Mouse (Mus musculus): ENCODE results near the gene Phyh. TPM values are rescaled to one million over a fixed set of nuclear protein-coding genes. Genes with fewer than 3 reads are reported as not detected.

The Phyh gene
- total and polyA plus RNA-seq, 2 experiments from 2014 or later: 74.6 to 127 TPM

GRCm38 (mm10) chr2:4958039-4958438 lies 39.2 kb downstream of the Phyh start:
- ATAC-seq (no peak), DNase-seq (ENCODE audit: low spot score) (no peak)
- no peaks in the 10 kb centered on the region for H3K27me3 ChIP-seq (ENCODE audit: insufficient read depth, low read length)
- TF ChIP-seq CTCF (IDR thresholded peaks at IDR 0.05; ENCODE audit: low read depth): no peak
- no peak overlapping the region for H3K9ac ChIP-seq (replicated peaks; ENCODE audit: low read length)
- H3K9me3 ChIP-seq (ENCODE audit: low read length): no peaks in the 10 kb centered on the region
- 81% methylated on average over 12 of the region's 12 CpGs for WGBS
- H3K4me3 ChIP-seq (ENCODE audit: low read length): no peak overlapping the region
- no peak overlapping the region for H3K27ac ChIP-seq
- H3K36me3 ChIP-seq (ENCODE audit: insufficient read depth, low read length): no peaks in the 10 kb centered on the region
- H3K4me2 ChIP-seq (ENCODE audit: low read depth, low read length): no peak overlapping the region
- no peaks in the 10 kb centered on the region for H3K4me1 ChIP-seq (ENCODE audit: insufficient read depth, low read length)

- WGBS: 84% methylated on average over 2 of the region's 2 CpGs
These were observed 49.0 kb downstream of the Phyh start for GRCm38 (mm10) chr2:4967806-4968205.

GRCm38 (mm10) chr2:4969083-4969482 lies 50.3 kb downstream of the Phyh start:
- H3K4me1 ChIP-seq (ENCODE audit: insufficient read depth, low read length): no peaks in the 10 kb centered on the region
- WGBS: 89% methylated on average over 1 of the region's 2 CpGs
- no peaks in the 10 kb centered on the region for H3K36me3 ChIP-seq (ENCODE audit: insufficient read depth, low read length)
- no peak overlapping the region for H3K9ac ChIP-seq (replicated peaks; ENCODE audit: low read length)
- H3K9me3 ChIP-seq (ENCODE audit: low read length): no peaks in the 10 kb centered on the region
- DNase-seq (ENCODE audit: low spot score) (no peak), ATAC-seq (no peak)
- no peak for TF ChIP-seq CTCF (IDR thresholded peaks at IDR 0.05; ENCODE audit: low read depth)
- no peak overlapping the region for H3K4me3 ChIP-seq (ENCODE audit: low read length)
- H3K27ac ChIP-seq: no peak overlapping the region
- H3K4me2 ChIP-seq (ENCODE audit: low read depth, low read length): no peak overlapping the region
- H3K27me3 ChIP-seq (ENCODE audit: insufficient read depth, low read length): no peaks in the 10 kb centered on the region

More at GRCm38 (mm10) chr2:4967806-4968205, 49.0 kb downstream of the Phyh start:
- ATAC-seq: no peak
- Histone ChIP-seq H3K27me3 (ENCODE audit: insufficient read depth, low read length) (no peaks in the 10 kb centered on the region), H3K36me3 (ENCODE audit: insufficient read depth, low read length) (no peaks in the 10 kb centered on the region), H3K4me1 (ENCODE audit: insufficient read depth, low read length) (no peaks in the 10 kb centered on the region), H3K4me3 (ENCODE audit: low read length) (no peak overlapping the region), H3K9ac (replicated peaks; ENCODE audit: low read length) (no peak overlapping the region), H3K27ac (no peak overlapping the region), H3K9me3 (ENCODE audit: low read length) (no peaks in the 10 kb centered on the region), H3K4me2 (ENCODE audit: low read depth, low read length) (no peak overlapping the region)
- DNase-seq (ENCODE audit: low spot score): no peak
- no peak for TF ChIP-seq CTCF (IDR thresholded peaks at IDR 0.05; ENCODE audit: low read depth)

GRCm38 (mm10) chr2:4975807-4976206 lies 57.0 kb downstream of the Phyh start, which contains the start of gene Ucma:
Gene Ucma, plus strand, starts transcription at chr2:4976122.
- H3K9me3 ChIP-seq (ENCODE audit: low read length): no peaks in the 10 kb centered on the region
- WGBS: 53% methylated on average over 5 of the region's 5 CpGs
- H3K27ac ChIP-seq: peak within 1 kb of the TSS; percentile 22; the same call in 1 of the 2 replicates
- no peak within 1 kb of the TSS for H3K4me2 ChIP-seq (ENCODE audit: low read depth, low read length)
- no peak within 1 kb of the TSS for H3K9ac ChIP-seq (replicated peaks; ENCODE audit: low read length)
- H3K4me3 ChIP-seq (ENCODE audit: low read length): no peak within 1 kb of the TSS
- H3K4me1 ChIP-seq (ENCODE audit: insufficient read depth, low read length): peaks cover 6% of the 10 kb centered on the region; the same call in 1 of the 2 replicates
- H3K27me3 ChIP-seq (ENCODE audit: insufficient read depth, low read length): no peaks in the 10 kb centered on the region
- no peak for TF ChIP-seq CTCF (IDR thresholded peaks at IDR 0.05; ENCODE audit: low read depth)
- no peaks in the 10 kb centered on the region for H3K36me3 ChIP-seq (ENCODE audit: insufficient read depth, low read length)
- ATAC-seq (peak; percentile 35; the same call in 1 of the 2 replicates), DNase-seq (ENCODE audit: low spot score) (peak; percentile 40)

- ATAC-seq (peak; percentile 56), DNase-seq (ENCODE audit: low spot score) (peak; percentile 79)
- Histone ChIP-seq H3K27me3 (ENCODE audit: insufficient read depth, low read length) (no peaks in the 10 kb centered on the region), H3K9ac (replicated peaks; ENCODE audit: low read length) (no peak overlapping the region), H3K4me3 (ENCODE audit: low read length) (no peak overlapping the region), H3K4me2 (ENCODE audit: low read depth, low read length) (no peak overlapping the region), H3K27ac (peak overlapping the region; percentile 59; the same call in 1 of the 2 replicates), H3K9me3 (ENCODE audit: low read length) (no peaks in the 10 kb centered on the region), H3K4me1 (ENCODE audit: insufficient read depth, low read length) (peaks cover 6% of the 10 kb centered on the region; the same call in 1 of the 2 replicates), H3K36me3 (ENCODE audit: insufficient read depth, low read length) (no peaks in the 10 kb centered on the region)
- 23% methylated on average over 8 of the region's 8 CpGs for WGBS
- TF ChIP-seq CTCF (IDR thresholded peaks at IDR 0.05; ENCODE audit: low read depth): no peak
These were observed 59.3 kb downstream of the Phyh start for GRCm38 (mm10) chr2:4978091-4978490.

- peaks cover under 1% of the 10 kb centered on the region; the same call in 1 of the 2 replicates for H3K4me1 ChIP-seq (ENCODE audit: insufficient read depth, low read length)
- DNase-seq (ENCODE audit: low spot score) (no peak), ATAC-seq (no peak)
- H3K9me3 ChIP-seq (ENCODE audit: low read length): no peaks in the 10 kb centered on the region
- H3K4me2 ChIP-seq (ENCODE audit: low read depth, low read length): no peak overlapping the region
- WGBS: 33% methylated on average over 5 of the region's 5 CpGs
- TF ChIP-seq CTCF (IDR thresholded peaks at IDR 0.05; ENCODE audit: low read depth): no peak
- no peak overlapping the region for H3K9ac ChIP-seq (replicated peaks; ENCODE audit: low read length)
- H3K4me3 ChIP-seq (ENCODE audit: low read length): no peak overlapping the region
- H3K27ac ChIP-seq: no peak overlapping the region
- H3K36me3 ChIP-seq (ENCODE audit: insufficient read depth, low read length): no peaks in the 10 kb centered on the region
- no peaks in the 10 kb centered on the region for H3K27me3 ChIP-seq (ENCODE audit: insufficient read depth, low read length)
These were observed 65.2 kb downstream of the Phyh start for GRCm38 (mm10) chr2:4983987-4984386.

GRCm38 (mm10) chr2:4985000-4985399 lies 66.2 kb downstream of the Phyh start:
- no peak for ATAC-seq
- Histone ChIP-seq H3K9me3 (ENCODE audit: low read length) (no peaks in the 10 kb centered on the region), H3K27me3 (ENCODE audit: insufficient read depth, low read length) (no peaks in the 10 kb centered on the region), H3K4me2 (ENCODE audit: low read depth, low read length) (no peak overlapping the region), H3K9ac (replicated peaks; ENCODE audit: low read length) (no peak overlapping the region), H3K36me3 (ENCODE audit: insufficient read depth, low read length) (no peaks in the 10 kb centered on the region), H3K27ac (no peak overlapping the region), H3K4me1 (ENCODE audit: insufficient read depth, low read length) (no peaks in the 10 kb centered on the region), H3K4me3 (ENCODE audit: low read length) (no peak overlapping the region)
- no peak for DNase-seq (ENCODE audit: low spot score)
- 82% methylated on average over 6 of the region's 6 CpGs for WGBS
- TF ChIP-seq CTCF (IDR thresholded peaks at IDR 0.05; ENCODE audit: low read depth): no peak

Measured in hindbrain, postnatal 0 days (tissue).